Mouse (Mus musculus): ENCODE results near the gene Arhgap28. TPM values are rescaled to one million over a fixed set of nuclear protein-coding genes. Genes with fewer than 3 reads are reported as not detected.

Arhgap28 gene
- total RNA-seq, 4 experiments from 2014 or later: 11.6 to 19.9 (median 16.3) TPM

- DNase-seq: no peak
These were observed 72.5 kb downstream of the Arhgap28 start for GRCm38 (mm10) chr17:67931396-67931795.

GRCm38 (mm10) chr17:67930957-67931356 lies 73.0 kb downstream of the Arhgap28 start:
- no peak for DNase-seq

GRCm38 (mm10) chr17:67930467-67930866 lies 73.5 kb downstream of the Arhgap28 start:
- DNase-seq: no peak

GRCm38 (mm10) chr17:67928280-67928679 lies 75.6 kb downstream of the Arhgap28 start:
- DNase-seq: no peak

- DNase-seq: no peak
These were observed 76.1 kb downstream of the Arhgap28 start for GRCm38 (mm10) chr17:67927864-67928263.

GRCm38 (mm10) chr17:67919959-67920358 lies 84.0 kb downstream of the Arhgap28 start:
- DNase-seq: no peak

- no peak for DNase-seq
These were observed 85.7 kb downstream of the Arhgap28 start for GRCm38 (mm10) chr17:67918201-67918600.

GRCm38 (mm10) chr17:67916901-67917300 lies 87.0 kb downstream of the Arhgap28 start:
- DNase-seq: no peak

- peak; percentile 31 for DNase-seq
These were observed 91.3 kb downstream of the Arhgap28 start for GRCm38 (mm10) chr17:67912640-67913039.

GRCm38 (mm10) chr17:67912051-67912450 lies 91.9 kb downstream of the Arhgap28 start:
- no peak for DNase-seq

- no peak for DNase-seq
These were observed 95.4 kb downstream of the Arhgap28 start for GRCm38 (mm10) chr17:67908537-67908936.

- no peak for DNase-seq
These were observed 95.8 kb downstream of the Arhgap28 start for GRCm38 (mm10) chr17:67908137-67908536.

GRCm38 (mm10) chr17:67907532-67908054 lies 96.3 kb downstream of the Arhgap28 start:
- no peak for DNase-seq

- no peak for DNase-seq
These were observed 97.7 kb downstream of the Arhgap28 start for GRCm38 (mm10) chr17:67906236-67906635.

GRCm38 (mm10) chr17:67904315-67904944 lies 99.5 kb downstream of the Arhgap28 start:
- no peak for DNase-seq

GRCm38 (mm10) chr17:67902847-67903246 lies 101.1 kb downstream of the Arhgap28 start:
- no peak for DNase-seq

- DNase-seq: no peak
These were observed 102.8 kb downstream of the Arhgap28 start for GRCm38 (mm10) chr17:67901161-67901560.

- DNase-seq: no peak
These were observed 104.5 kb downstream of the Arhgap28 start for GRCm38 (mm10) chr17:67899376-67899775.

GRCm38 (mm10) chr17:67896413-67896812 lies 107.5 kb downstream of the Arhgap28 start:
- no peak for DNase-seq

- DNase-seq: no peak
These were observed 114.2 kb downstream of the Arhgap28 start for GRCm38 (mm10) chr17:67889481-67890325.

- no peak for DNase-seq
These were observed 115.8 kb downstream of the Arhgap28 start for GRCm38 (mm10) chr17:67888081-67888480.

- DNase-seq: no peak
These were observed 117.6 kb downstream of the Arhgap28 start for GRCm38 (mm10) chr17:67886326-67886725.

- DNase-seq: no peak
These were observed 126.3 kb downstream of the Arhgap28 start for GRCm38 (mm10) chr17:67877599-67877998.
